16 mouse cellular contexts compared by ENCODE assay signal in genomic region chr2:31698209-31698608, GRCm38 (mm10). TPM values are rescaled to one million over a fixed set of nuclear protein-coding genes. Genes with fewer than 3 reads are reported as not detected.
DNase-seq lines count a peak whose midpoint lies in the region; TF ChIP-seq lines count a peak whose summit lies in the region.
"Had no signal": no experiment of that assay in that cellular context is flagged by ENCODE, and none has a peak within 500 bp of the region (broad histone marks: within the 10 kb centered on the region; RNA-seq: fewer than 3 reads in every experiment).

No protein-coding gene starts in this region.

- TF ChIP-seq POLR2A in cerebellum, adult 2 months (IDR thresholded peaks at IDR 0.05; ENCODE audit: borderline replicate concordance, insufficient read depth, low read length): no peak
- TF ChIP-seq POLR2A in small intestine, adult 2 months (IDR thresholded peaks at IDR 0.05; ENCODE audit: low read depth, low read length): no peak

- no peaks in the 10 kb centered on the region for H3K27me3 ChIP-seq in cerebellum, adult 2 months (ENCODE audit: control insufficient read depth, insufficient read depth, low read length)
- no peaks in the 10 kb centered on the region for H3K27me3 ChIP-seq in small intestine, adult 2 months (ENCODE audit: control insufficient read depth, insufficient read depth, low read length)
- H3K27me3 ChIP-seq: liver, embryonic 13.5 days; megakaryocyte, embryonic 14.5 days had no signal

- no peak overlapping the region for H3K4me3 ChIP-seq in cerebellum, adult 2 months (replicated peaks; ENCODE audit: insufficient read depth, low read depth, low read length)
- H3K4me3 ChIP-seq in layer of hippocampus, adult 2 months: no peak overlapping the region
- no peak overlapping the region for H3K4me3 ChIP-seq in small intestine, adult 2 months (ENCODE audit: low read depth, low read length)
- H3K4me3 ChIP-seq: erythroblast, embryonic 14.5 days; liver, embryonic 13.5 days; megakaryocyte, embryonic 14.5 days had no signal

- 0 out of 2 replicates have a peak, but pooled peaks have one; percentile 10 for TF ChIP-seq CTCF in cerebellum, adult 2 months (IDR thresholded peaks at IDR 0.05; ENCODE audit: borderline replicate concordance, insufficient read depth, low read depth, low read length)
- peak; percentile 61 for TF ChIP-seq CTCF in layer of hippocampus, adult 2 months (conservative IDR thresholded peaks at IDR 0.05)
- TF ChIP-seq CTCF in small intestine, adult 2 months (IDR thresholded peaks at IDR 0.05; ENCODE audit: extremely low read depth, insufficient read length, insufficient replicate concordance, low read depth, low read length): peak; percentile 47; the same call in 1 of the 2 replicates

- no peak for DNase-seq in cerebellum, adult 2 months
- no peak for DNase-seq in cerebellum, adult 11-12 months
- no peak for DNase-seq in layer of hippocampus, adult 2 months (ENCODE audit: low spot score in 2 of 2)
- no peak for DNase-seq in layer of hippocampus, adult 8-10 months (ENCODE audit: low spot score in 2 of 2)
- peak; percentile 10 for DNase-seq in retina, postnatal 1 day
- DNase-seq in retina, embryonic 14.5 days (ENCODE audit: low spot score): no peak
- DNase-seq in spleen, adult 12 weeks (ENCODE audit: low spot score): no peak
- DNase-seq: heart, adult 18-20 months; heart, postnatal 36 days; liver, embryonic 13.5 days; thymus, adult 2 months had no signal

- H3K36me3 ChIP-seq in small intestine, adult 2 months (ENCODE audit: control insufficient read depth, insufficient read depth, low read length): peaks cover 20% of the 10 kb centered on the region

- H3K27ac ChIP-seq in cerebellum, adult 2 months (ENCODE audit: insufficient read depth, low read length): no peak overlapping the region
- no peak overlapping the region for H3K27ac ChIP-seq in layer of hippocampus, adult 2 months
- H3K27ac ChIP-seq in small intestine, adult 2 months (ENCODE audit: insufficient read depth, low read depth, low read length): no peak overlapping the region
- H3K27ac ChIP-seq: liver, embryonic 13.5 days had no signal

- no peaks in the 10 kb centered on the region for H3K4me1 ChIP-seq in cerebellum, adult 2 months (ENCODE audit: control insufficient read depth, insufficient read depth, low read length)
- H3K4me1 ChIP-seq in small intestine, adult 2 months (ENCODE audit: control insufficient read depth, insufficient read depth, insufficient read length, low read length): peaks cover 18% of the 10 kb centered on the region; the same call in 1 of the 2 replicates

RNA-seq across cellular contexts. Expression of gene Abl1, which starts 10.0 kb away (rescaled TPM):
- 42.6 and 45.0 TPM in 2 replicates for polyA plus RNA-seq in cerebellum, adult 2 months (2012; rRNA removed)
- 10 to 100 TPM; 44.1 to 44.7 TPM for total RNA-seq in layer of hippocampus, adult 2 months (2021)
- total RNA-seq in layer of hippocampus, adult 8-10 months (2022): 10 to 100 TPM; 45.2 to 52.9 (median 46.9) TPM
- 28.0 and 55.5 TPM in 2 replicates for polyA plus RNA-seq in small intestine, adult 2 months (2012; rRNA removed)

RNA-seq across cellular contexts. Expression of gene Exosc2, which starts 27.7 kb away (rescaled TPM):
- polyA plus RNA-seq in cerebellum, adult 2 months (2012; rRNA removed): 25.0 and 26.8 TPM in 2 replicates
- total RNA-seq in layer of hippocampus, adult 2 months (2021): 10 to 100 TPM; 23.2 to 25.2 TPM
- 10 to 100 TPM; 22.7 to 25.3 (median 23.5) TPM for total RNA-seq in layer of hippocampus, adult 8-10 months (2022)
- 2.5 and 4.0 TPM in 2 replicates for polyA plus RNA-seq in small intestine, adult 2 months (2012; rRNA removed)

RNA-seq across cellular contexts. Expression of gene Prdm12, which starts 58.4 kb away (rescaled TPM):
- polyA plus RNA-seq in cerebellum, adult 2 months (2012; rRNA removed): not detected in 2 replicates
- total RNA-seq in layer of hippocampus, adult 2 months (2021): under 1 TPM in 1 of 2 experiments, not detected in 1; 0.15 TPM
- total RNA-seq in layer of hippocampus, adult 8-10 months (2022): under 1 TPM in 2 of 4 experiments, not detected in 2; 0.14 to 0.37 TPM
- polyA plus RNA-seq in small intestine, adult 2 months (2012; rRNA removed): 0.04 TPM in 1 of 2 replicates, not detected in the other
- total RNA-seq: heart, adult 18-20 months; heart, postnatal 36 days had no signal
- polyA plus RNA-seq: erythroblast, embryonic 14.5 days; inflammation-experienced regulatory T-cells, adult 6 months; large intestine, adult 2 months; liver, embryonic 13.5 days had no signal

Comparison
In these comparisons a context has a peak if more than half of its experiments do, and no peak if none do; other contexts are left out.
1. CTCF ChIP-seq: peak in every context shown above with its lines; median percentile 61 in layer of hippocampus, adult 2 months; 47 in small intestine, adult 2 months; 10 in cerebellum, adult 2 months.